Mouse (Mus musculus) layer of hippocampus, adult 18-20 months (tissue): ENCODE measurements around the gene Grasp. TPM values are rescaled to one million over a fixed set of nuclear protein-coding genes. Genes with fewer than 3 reads are reported as not detected.

Source experiments
- DNase-seq, 2 experiments: peaks; one replicate each; pipeline ENCODE4 v3.0.0; 2022; ENCODE audit warnings: low spot score in 2 of 2
- total RNA-seq, 2 experiments: library from RNA; stranded (reverse); gene quantifications; 2 replicates each; pipeline ENCODE4 v1.2.3; 2021

Grasp gene
- total RNA-seq, 2 experiments from 2014 or later: 75.9 to 86.7 TPM

- DNase-seq: no peak
These were observed 30.0 kb upstream of the Grasp start for GRCm38 (mm10) chr15:101193971-101194370.

- DNase-seq: no peak
These were observed 28.8 kb upstream of the Grasp start for GRCm38 (mm10) chr15:101194951-101195823.

DNA sequence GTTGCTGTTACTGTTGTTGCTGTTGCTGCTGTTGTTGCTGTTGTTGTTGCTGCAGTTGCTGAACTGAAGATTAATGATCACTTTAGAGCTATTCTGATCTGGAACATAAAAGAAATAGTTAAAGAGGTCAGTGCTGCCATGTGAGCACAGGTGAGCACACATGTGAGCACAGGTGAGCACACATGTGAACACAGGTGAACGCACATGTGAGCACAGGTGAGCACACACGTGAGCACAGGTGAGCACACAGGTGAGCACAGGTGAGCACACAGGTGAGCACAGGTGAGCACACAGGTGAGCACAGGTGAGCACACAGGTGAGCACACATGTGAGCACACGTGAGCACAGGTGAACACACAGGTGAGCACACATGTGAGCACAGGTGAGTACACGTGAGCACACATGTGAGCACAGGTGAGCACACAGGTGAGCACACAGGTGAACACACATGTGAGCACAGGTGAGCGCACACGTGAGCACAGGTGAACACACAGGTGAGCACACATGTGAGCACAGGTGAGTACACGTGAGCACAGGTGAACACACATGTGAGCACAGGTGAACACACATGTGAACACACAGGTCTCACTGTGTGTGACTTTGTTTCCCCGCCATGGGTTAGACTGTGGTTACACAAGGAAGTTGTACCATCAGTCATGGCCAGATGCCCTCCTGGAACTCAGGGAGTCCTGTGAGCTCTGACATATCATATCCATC is 27.8 kb upstream of the Grasp start:
- DNase-seq: no peak

GRCm38 (mm10) chr15:101196961-101197360 is 27.0 kb upstream of the Grasp start:
- DNase-seq: no peak

GRCm38 (mm10) chr15:101197497-101198179 is 26.4 kb upstream of the Grasp start:
- DNase-seq: no peak

- peak; percentile 59 to 75 for DNase-seq
These were observed 25.8 kb upstream of the Grasp start for GRCm38 (mm10) chr15:101198218-101198617.

- no peak for DNase-seq
These were observed 25.1 kb upstream of the Grasp start for GRCm38 (mm10) chr15:101198850-101199249.

DNA sequence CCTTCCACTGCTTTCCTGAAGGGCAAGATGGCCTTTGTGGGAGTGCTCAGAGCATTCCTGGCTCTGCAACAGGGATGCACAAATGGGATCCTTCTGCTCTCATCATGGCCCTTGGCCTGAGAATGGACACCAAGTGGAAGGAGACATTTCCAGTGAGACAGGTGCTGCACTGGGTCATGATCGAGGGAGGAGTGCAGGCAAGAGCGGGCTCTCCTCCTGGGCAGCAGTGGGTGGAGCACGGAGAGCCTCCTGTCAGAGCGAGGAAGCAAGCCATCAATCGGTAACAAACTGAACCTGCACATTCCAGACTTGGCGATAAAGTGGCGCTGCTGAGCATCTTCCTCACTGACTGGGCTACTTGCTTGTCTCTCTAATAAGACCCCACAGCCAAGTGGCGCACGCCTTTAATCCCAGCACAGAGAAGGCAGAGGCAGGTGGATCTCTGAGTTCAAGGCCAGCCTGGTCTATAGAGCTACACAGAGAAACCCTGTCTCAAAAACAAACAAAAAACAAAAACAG is 23.2 kb upstream of the Grasp start:
- no peak for DNase-seq

DNA sequence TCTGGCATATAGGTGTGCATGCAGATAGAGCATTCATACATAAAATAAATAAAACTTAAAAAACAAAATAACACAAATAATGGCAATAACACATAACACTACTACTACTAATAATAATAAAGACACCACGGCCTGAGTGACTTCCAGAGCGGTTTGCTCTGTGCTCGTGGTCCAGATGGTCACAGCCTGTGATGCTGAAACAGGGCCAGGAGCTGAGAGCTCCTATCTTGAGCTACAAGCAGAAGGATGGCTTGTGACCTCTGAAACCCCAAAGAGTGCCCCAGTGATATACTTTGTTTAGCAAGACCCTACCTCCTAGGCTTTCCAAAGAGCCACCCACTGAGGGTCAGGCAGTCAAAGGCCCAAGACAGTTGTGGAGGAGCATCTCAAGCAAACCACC is 22.6 kb upstream of the Grasp start:
- DNase-seq: no peak

GRCm38 (mm10) chr15:101203673-101204072 is 20.3 kb upstream of the Grasp start:
- no peak for DNase-seq

GRCm38 (mm10) chr15:101204781-101205180 is 19.2 kb upstream of the Grasp start:
- DNase-seq: no peak

- DNase-seq: peak in 1 of 2 experiments; percentile 67
These were observed 13.8 kb upstream of the Grasp start for GRCm38 (mm10) chr15:101210228-101210627.

DNA sequence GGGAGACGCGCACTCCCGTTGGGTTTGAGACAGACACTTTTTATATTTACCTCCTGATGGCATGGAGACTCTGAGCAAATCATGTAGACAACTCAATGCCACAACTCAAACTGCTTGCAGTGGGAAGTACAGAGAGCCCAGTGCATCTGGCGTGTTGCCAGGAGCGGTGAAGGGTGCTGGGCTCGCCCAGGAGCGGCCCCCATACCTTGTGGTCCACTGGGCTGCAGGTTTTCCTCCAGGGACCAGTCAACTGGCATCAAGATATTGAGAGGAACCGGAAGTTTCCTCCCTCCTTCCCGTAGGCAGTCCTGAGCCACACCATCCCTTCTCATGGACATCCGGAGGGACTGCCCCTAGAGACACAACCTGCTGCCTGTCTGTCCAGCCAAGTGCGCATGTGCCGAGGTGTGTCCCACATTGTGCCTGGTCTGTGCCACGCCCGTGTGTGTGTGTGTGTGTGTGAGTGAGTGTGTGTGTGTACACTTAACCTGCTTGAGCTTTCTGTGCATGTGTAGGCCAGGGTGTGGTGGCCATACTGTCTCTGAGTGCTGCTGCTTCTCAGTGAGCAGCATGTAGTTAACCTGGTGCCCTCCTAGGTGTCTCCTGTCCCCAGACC is 12.9 kb upstream of the Grasp start:
- no peak for DNase-seq

GRCm38 (mm10) chr15:101212435-101212834 is 11.6 kb upstream of the Grasp start:
- DNase-seq: no peak

- DNase-seq: no peak
These were observed 8.9 kb upstream of the Grasp start for GRCm38 (mm10) chr15:101215136-101215535.

GRCm38 (mm10) chr15:101216036-101216435 is 8.0 kb upstream of the Grasp start:
- DNase-seq: no peak

- DNase-seq: no peak
These were observed 3.1 kb upstream of the Grasp start for GRCm38 (mm10) chr15:101220905-101221297.

- DNase-seq: peak; percentile 86 to 95
These were observed 2.5 kb upstream of the Grasp start for GRCm38 (mm10) chr15:101221298-101222104.

GRCm38 (mm10) chr15:101222897-101223482 is 998 bp upstream of the Grasp start:
- DNase-seq: no peak

- no peak for DNase-seq
These were observed 392 bp upstream of the Grasp start for GRCm38 (mm10) chr15:101223596-101223995.
